Mouse (Mus musculus) embryo, embryonic 9.5 days (tissue): ENCODE results near the gene Btg2.

Experiments used
- DNase-seq: peaks from one replicate; pipeline ENCODE4 v3.0.0-alpha.2; 2017; ENCODE audit errors: extremely low spot score

The Btg2 gene

DNA sequence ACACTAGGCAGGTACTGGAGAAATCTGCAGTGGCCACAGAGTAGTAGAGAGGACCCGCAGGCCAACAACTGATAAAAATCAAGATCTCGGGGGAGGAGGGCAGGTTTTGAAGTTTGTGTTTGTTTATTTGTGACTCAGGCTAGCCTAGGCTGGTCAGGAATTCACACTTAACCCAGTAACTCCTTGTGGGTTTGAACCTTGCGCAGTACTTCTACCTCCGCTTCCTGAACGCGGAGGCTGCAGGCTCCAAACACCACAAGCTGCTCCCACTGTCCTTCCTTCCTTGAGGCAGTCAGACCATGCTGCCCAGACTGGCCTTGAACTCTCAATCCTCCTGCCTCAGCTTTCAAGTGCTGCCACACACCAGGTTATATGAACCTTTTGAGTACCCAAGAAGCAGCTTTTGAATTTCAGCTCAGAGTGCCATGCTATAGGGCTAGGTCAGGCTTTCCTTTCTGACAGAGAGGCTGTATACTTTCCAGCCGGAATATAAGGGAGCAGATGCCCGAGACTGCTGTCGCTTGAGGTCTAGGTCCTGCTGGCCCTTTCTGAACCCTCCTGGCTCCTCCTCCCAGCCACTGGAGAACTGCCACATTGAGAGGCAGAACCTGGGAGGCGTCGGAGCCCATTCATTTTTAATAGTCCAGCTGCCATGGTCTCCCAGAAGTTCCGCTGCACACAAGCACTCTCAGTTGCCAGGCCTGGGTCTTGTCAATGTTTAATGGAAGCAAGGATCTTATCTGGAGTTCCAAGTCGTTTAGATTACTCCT is 19.2 kb upstream of the Btg2 start:
- no peak for DNase-seq

DNA sequence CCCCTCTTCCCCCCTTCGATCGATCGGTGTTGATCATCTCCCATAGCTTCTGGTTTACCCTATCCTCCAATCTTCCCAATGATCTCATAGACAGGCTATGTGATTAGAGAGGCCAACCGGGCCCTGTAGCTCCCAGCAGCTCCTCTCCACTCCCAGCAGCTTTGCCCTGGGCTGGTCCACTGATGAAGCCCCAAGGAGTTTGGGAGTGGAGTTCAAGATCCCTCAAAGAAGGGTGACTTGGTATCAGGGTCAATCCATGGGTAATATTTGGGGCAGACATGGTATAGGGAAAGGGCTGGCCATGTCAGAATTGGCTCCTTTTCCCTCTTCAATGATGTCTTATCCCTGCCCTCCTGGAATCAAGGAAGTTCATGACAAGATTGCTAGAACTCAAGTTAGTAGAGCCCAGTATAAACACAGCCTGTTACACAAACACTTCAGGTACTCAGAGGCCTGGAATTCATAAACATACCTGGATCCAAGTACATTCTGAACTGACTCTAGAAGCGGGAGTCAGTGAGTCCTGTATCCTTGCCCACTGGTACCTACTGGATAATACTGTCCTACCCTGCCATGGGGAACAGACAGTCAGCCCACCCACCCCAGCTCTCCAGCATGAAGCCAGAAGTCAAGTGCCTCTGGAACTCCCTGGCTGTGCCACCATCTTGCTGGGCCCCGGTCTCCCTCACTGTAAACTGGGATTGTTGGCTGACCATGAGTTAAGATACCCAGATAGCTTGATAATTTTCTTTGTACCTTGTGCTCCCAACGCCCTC is 18.3 kb upstream of the Btg2 start:
- DNase-seq: no peak

GRCm38 (mm10) chr1:134096264-134096934 is 17.5 kb upstream of the Btg2 start:
- DNase-seq: no peak

DNA sequence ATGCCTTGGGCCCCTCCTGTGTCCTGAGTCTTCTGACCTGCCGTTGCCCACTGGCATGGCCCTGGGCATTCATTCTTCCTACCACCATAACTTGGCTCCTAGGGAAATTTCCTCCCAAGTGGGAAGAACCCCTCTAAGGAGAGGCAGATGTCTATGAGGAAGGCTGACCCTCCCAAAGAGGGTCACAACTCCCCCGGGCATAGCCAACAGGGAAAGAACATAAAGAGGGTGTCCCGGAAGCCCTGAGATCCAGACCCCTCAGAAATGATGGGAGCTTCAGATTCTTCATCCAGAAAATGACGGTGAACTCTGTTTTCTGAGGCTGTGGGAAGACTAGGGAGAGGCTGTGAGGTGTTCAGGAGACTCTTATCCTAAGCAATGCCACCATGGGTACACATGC is 16.8 kb upstream of the Btg2 start:
- DNase-seq: no peak

GRCm38 (mm10) chr1:134095033-134095612 is 16.2 kb upstream of the Btg2 start:
- no peak for DNase-seq

DNA sequence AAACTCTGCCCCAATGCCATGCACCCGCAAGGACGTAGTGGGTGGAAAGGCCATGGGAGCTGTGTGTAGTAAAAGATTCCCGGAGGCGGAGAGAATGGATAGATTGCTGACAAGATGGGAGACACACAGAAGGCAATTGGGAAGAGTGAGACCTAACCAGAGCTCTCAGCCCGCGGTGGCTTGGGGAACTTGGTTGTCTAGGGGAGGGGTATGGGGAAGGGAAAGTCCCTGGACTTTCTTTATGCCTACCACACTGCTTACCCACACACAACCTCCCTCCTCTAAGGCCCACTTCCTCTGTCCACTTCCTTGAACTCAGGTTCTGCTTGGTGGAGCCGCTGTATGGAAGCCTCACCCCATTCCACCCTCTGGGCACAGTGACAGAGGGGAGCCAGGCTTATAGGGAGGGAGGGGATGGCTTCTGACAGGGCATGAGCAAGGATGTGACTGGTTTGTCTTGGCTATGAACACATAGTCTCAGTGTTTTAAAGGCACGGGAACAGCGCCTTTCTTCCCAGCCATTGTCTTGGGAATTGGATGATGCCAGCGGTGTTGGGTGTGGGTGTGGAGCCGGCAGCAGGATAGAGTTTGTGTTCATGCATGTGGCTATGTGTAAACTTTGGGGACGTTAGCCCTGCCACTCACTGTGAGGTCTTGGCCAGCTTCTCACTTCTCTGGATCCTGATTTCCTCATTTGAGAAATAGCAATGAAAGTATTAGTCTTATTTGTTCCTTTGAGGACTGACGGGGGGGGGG is 15.0 kb upstream of the Btg2 start:
- no peak for DNase-seq

- peak; percentile 82 for DNase-seq
These were observed 14.2 kb upstream of the Btg2 start for GRCm38 (mm10) chr1:134092852-134093770.

DNA sequence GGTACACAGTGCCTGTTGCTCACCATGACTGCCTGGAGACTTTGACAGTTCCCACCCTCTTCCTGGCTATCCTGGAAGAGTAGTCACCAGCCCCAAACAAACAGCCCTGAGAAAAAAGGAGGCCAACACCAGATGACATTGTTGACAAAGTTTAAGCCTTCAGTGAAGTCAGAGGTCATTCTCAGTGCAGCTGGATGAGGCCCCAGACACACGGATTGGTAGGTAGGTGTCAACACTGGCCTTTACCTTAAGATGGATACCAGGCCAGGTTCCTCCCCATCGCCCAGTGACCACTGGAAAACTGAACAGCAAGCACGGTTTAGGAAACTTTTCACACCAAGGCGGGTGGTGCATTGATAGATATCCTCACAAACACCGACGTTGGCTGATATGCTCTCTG is 13.4 kb upstream of the Btg2 start:
- no peak for DNase-seq

DNA sequence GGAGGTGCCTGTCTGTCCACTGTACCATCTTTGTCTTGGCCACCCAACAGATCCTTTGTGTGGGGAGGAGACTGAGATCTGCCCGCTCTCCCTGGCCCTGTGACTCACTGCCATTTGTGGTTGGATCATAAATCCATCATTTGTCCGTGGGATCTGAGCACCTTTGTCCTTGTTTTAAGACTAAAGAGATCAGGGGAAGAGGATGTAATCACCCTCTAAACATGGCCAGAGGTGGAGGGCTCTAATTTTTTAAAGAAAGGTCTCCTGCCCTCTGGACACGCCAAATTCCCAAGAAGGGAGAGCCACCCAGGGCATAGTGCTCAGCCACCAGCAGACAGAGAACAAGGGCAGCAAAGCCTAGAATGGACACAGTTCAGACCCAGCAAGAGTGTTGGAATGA is 12.9 kb upstream of the Btg2 start:
- no peak for DNase-seq

GRCm38 (mm10) chr1:134089074-134089473 is 10.2 kb upstream of the Btg2 start:
- DNase-seq: no peak

GRCm38 (mm10) chr1:134086811-134087398 is 8.0 kb upstream of the Btg2 start:
- no peak for DNase-seq

DNA sequence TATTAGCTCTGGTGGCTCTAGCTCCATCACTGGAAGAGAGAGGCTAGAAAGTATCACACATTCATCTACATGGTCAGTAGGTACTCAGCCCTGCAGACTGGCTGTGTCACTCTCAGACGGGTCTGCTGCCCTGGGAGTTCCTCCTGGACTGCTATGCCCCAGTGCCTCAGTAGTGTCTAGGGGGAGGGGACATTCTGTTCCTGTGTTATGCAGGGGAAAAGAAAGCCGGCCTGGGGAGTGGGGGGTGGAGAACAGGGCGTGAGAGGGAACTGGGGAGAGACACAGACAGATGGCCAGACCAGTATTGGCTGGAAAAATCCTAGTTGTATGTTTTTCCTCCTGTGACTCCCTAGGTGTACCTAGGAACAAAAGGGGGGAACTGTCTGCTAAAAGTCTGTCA is 7.1 kb upstream of the Btg2 start:
- DNase-seq: no peak

GRCm38 (mm10) chr1:134084128-134084527 is 5.2 kb upstream of the Btg2 start:
- DNase-seq: no peak

DNA sequence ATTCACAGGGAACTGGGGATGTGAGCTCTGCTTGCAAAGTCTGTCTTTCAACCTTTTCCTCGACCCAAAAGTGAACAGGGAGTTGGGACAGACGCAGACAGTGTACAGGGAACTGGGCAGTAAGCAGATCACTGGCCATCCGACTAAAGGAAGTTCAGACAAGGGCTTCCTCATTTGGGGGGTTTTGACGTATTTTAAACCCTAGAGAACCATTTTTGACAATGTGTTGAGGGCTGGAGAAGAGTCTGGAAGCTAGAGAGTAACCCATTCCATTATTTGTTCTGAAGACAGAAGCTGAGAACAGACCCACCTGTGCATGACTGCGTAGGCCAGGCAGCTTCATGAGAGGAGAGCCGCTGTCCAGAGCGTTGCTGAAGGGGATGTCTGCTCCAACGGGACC is 4.8 kb upstream of the Btg2 start:
- DNase-seq: no peak

- DNase-seq: no peak
These were observed 4.1 kb upstream of the Btg2 start for GRCm38 (mm10) chr1:134082987-134083516.

GRCm38 (mm10) chr1:134080881-134081450 is 2.0 kb upstream of the Btg2 start:
- DNase-seq: no peak

DNA sequence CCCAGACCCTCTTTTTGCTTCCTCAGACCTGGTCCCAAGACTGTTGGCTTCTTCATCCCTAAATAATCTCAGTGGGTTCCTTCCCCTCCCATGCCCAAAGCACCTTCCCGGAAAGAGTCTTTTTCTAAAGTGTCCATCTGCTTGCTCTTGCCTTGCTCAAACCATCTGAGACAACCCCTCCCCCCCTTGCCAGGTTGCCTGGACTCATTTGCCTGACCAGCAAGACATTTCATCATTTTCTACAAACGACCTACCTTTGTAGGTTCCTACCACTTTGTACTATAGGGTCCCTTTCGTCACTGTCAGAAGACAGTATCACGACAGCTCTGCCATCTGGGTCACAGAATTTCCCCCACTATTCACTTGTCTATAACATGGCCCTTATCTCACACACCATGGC is 1.5 kb upstream of the Btg2 start:
- no peak for DNase-seq

- no peak for DNase-seq
These were observed 700 bp upstream of the Btg2 start for GRCm38 (mm10) chr1:134079477-134080163.
